Mouse (Mus musculus) heart, postnatal 25 days (tissue): Measurements from ENCODE around the gene Mepce. TPM values are rescaled to one million over a fixed set of nuclear protein-coding genes. Genes with fewer than 3 reads are reported as not detected.
A peak's percentile ranks its signal among the peaks of the same experiment; 100 is the strongest.
"Not testable (repeated sequence)": the region's sequence is repeated elsewhere in the genome, so short reads cannot be mapped to it uniquely, and the experiment has no call there.

Experiments
- DNase-seq: peaks from one replicate; pipeline ENCODE4 v3.0.0; 2022; ENCODE audit warnings: low spot score
- intact Hi-C: fragments of 180-260 bp; cut with DNase I; formaldehyde crosslinking; loops from one replicate; pipeline ENCODE4 v1.15.1; 2025
- total RNA-seq, 2 experiments: library from RNA; stranded (reverse); gene quantifications; 2 replicates each; pipeline ENCODE4 v1.2.3; 2021

The Mepce gene
- total RNA-seq, 2 experiments from 2014 or later = 20.6 to 29.3 TPM

DNA sequence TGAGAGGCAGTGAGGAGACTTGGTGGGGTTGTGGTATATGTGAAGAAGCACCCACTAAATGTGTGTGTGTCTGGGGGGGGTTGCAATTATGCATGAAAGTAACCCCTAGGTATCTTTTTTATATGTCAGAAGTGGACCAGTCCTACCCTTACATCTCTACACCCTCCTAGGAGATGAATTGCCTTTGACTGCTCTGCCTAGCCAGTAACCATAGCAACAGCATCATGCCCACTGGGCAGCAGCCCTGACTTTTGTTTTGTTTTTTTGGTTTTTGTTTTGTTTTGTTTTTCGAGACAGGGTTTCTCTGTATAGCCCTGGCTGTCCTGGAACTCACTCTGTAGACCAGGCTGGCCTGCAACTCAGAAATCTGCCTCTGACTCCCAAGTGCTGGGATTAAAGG, 19.0 kb downstream of the Mepce start:
- intact Hi-C loops = no loop called here
- no peak for DNase-seq

DNA sequence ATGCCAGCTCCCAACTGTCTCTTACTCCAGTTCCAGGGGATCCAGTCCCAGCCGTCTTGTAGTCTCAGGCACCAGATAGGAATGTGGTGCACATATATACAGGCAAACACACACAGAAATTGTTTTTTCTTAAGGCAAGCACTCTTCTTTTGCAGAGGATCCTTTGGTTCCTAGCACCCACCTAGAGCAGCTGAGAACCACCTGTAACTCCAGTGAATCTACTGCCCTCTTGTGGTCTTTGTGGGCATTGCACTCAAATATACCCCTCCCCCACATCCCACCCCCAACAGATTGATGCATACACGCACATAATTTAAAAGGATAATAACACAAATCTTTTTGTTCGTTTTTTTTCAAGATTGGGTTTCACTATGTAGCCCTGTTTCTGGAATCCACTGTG, 21.2 kb downstream of the Mepce start:
- intact Hi-C loops = no loop called here
- no peak for DNase-seq

DNA sequence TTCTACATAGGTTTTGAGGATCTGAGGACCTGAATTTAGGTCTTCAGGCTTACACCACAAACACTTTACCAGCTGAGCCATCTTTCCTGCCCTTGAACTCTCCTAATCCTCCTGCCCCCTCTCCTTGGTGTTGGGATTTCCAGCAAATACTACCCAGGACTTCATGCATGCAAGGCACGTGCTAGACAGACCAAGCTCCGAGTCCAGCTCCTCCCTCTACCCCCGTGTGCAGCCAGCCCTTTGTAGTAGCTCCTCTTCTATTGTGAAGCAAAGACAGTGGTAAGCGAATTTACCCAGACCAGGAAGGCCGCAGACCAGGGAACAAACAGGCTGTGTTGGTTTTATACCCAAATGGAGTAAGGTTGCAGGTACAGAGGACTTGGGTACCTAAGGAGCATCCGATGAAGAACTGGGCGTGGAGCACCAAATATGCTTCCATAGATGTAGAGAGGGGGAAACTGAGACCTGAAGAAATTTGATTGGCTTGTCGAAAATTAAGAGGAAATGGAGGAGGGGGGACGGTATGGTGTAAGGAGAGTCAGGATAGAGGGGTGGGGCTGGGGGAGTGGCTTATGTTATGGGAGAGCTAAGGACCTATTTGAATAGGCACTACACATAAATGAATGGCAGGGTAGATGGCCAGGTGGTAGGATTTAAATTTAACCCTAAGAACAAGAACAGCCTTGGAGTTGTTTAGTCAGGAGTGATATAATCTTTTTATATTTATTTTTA, 22.7 kb downstream of the Mepce start:
- intact Hi-C loops = no loop called here
- no peak for DNase-seq

DNA sequence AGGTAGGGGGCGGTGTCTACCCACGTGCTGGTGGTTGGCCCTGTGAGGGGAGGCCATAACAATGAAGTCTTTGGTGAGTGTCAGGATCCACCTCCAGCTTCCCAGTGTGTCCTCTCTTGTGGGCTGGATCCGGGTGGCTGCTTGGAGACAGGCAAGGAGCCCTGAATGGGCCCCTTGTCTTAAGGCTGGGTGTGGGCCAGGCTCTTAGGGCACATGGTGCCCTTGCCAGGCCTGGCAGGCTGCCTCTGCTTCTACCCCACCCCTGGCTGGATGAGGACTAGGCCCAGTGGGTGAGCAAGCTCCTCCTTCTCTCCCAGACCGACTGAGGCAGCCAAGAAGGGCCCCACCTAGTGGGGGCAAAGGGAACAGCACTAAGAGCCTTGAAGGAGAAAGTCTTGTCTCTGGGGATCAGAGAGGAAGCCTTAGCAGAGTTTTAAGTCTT, 27.5 kb downstream of the Mepce start:
- intact Hi-C loops = loop anchor here (5.0 kb wide), 4 partner anchors 158 to 243 kb away; partner anchors contain the start of genes Epo, Gigyf1, Gnb2 and Mospd3

DNA sequence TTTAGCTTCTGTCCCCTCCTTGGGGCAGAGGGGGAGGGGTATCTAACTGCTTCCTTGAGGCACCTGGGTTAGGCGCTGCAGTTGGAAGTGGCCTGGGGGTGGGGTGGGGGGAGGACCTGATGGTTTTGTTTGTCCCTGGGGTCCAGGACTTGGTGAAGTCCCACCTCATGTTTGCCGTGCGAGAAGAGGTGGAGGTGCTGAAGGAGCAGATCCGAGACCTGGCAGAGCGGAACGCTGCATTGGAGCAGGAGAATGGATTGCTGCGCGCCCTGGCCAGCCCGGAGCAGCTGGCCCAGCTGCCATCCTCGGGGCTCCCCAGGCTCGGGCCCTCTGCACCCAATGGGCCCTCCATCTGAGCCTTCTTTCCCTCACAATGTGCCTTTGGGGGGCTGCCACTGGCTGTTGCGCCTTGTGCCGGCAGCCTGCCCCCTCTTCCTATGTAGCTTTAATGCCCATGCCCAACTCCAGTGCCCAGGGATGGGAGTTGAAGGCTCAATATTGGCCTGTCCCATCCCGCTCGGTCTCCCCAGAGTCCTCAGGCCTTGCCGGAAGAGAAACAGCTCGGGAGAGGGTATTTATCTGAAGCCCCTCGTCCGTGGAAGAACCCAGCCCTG, 28.4 kb downstream of the Mepce start:
- intact Hi-C loops = loop anchor here (5.0 kb wide), 4 partner anchors 157 to 242 kb away; partner anchors contain the start of genes Epo, Gigyf1, Gnb2 and Mospd3
- DNase-seq = no peak

More for the DNA sequence above, 27.5 kb downstream of the Mepce start:
- DNase-seq = peak; percentile 76

DNA sequence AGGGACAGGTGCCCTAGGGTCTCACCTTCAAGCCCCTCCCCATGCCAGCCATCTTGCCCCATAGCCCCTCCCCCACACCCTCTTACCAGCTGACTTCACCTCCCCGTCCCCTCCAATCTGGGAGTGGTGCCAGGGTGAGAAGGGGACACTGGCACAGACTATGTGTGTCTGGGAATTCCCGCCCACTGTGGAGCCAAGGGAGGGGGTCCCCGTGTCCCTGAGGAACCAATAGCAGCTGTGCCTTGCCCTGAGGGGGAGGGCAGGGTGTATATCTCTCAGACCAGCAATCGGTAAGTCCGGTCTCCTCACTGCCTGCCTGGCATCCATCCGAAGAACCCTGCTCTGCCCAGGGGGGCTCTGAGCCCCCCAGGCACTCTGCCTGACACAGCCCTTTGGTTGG, 29.6 kb downstream of the Mepce start:
- DNase-seq = no peak
- intact Hi-C loops = loop anchor here (1.0 to 5.0 kb wide), 5 partner anchors 101 to 241 kb away; partner anchors contain the start of genes Epo, Gigyf1, Gnb2 and Mospd3

DNA sequence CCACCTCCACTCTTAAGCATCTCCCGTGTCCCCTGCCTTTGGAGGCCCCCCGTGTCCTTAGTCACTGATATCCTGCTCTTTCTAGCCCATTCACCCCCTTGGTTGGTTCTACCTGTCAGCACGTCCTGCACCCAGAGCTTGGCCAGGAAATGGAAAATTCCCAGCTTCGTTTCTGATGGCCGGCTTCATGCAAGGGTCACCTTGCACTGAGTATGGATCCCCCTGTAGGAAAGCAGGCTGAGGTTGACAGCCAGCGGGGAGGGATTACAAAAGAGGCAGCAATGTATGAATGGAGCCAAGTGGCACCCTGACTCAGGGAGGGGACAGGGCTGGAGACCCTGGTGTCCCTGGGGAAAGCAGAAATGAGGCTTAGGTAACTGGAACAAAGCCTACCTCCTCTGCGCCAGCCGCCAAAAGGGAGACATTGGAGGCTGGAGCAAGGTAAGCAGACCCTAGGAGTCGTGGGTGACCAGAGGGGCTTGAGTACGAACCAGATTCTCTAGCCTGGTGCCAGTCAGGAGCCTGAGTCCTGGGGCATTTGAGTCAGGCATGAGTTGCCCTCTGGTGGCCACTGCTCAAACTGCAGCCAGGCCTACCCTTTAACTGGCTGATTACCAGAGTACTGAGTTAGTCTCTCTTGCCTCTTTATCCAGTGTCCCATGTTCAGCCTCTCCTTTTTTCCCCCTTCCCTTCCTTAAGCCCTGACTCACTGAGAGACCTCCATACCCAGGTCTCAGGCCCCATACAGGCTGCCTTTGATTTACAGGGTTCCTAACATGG, 30.4 kb downstream of the Mepce start:
- peak; percentile 69 for DNase-seq
- intact Hi-C loops = loop anchor here (1.0 to 5.0 kb wide), 5 partner anchors 100 to 240 kb away; partner anchors contain the start of genes Epo, Gigyf1, Gnb2 and Mospd3

DNA sequence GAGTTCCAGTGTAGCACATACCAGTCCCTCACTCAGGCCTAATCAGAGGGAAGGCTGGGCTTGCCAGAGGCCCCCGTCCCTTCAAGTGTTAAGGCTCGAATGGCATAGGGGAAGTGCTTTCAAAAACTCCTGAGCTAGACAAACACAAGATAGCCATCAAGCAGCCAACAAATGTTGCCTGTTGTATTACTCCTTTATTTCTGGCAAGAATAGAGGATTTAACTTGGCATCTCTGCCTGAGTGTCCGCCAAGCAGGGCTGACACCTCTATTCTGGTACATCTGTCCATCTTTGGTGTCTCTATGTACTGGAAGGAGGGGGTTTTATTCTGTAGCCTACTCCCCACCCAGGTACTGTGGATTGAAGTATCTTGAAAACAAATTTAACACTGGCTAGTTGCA, 31.3 kb downstream of the Mepce start:
- no peak for DNase-seq
- intact Hi-C loops = loop anchor here (5.0 kb wide), 4 partner anchors 154 to 239 kb away; partner anchors contain the start of genes Epo, Gigyf1, Gnb2 and Mospd3

DNA sequence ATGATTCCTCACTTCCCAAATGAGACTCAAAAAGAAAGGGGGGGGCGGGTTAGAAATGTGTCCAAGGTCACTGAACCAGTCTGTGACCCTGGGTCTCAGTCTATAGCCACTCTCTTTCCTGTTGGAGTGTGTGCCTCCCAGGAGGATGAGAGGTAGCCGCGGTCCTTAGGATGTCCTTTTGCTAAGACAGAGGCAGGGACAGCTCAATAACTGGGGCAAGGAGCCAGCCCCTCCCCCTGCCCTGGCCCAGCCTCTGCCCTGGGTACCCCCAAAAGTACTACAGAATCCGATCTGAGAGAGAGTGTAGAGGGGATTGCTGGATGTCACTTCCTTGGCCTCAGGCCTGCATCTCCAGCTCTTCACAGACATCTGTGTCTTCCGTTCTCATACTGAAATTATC, 32.0 kb downstream of the Mepce start:
- intact Hi-C loops = loop anchor here (5.0 kb wide), 4 partner anchors 153 to 238 kb away; partner anchors contain the start of genes Epo, Gigyf1, Gnb2 and Mospd3

DNA sequence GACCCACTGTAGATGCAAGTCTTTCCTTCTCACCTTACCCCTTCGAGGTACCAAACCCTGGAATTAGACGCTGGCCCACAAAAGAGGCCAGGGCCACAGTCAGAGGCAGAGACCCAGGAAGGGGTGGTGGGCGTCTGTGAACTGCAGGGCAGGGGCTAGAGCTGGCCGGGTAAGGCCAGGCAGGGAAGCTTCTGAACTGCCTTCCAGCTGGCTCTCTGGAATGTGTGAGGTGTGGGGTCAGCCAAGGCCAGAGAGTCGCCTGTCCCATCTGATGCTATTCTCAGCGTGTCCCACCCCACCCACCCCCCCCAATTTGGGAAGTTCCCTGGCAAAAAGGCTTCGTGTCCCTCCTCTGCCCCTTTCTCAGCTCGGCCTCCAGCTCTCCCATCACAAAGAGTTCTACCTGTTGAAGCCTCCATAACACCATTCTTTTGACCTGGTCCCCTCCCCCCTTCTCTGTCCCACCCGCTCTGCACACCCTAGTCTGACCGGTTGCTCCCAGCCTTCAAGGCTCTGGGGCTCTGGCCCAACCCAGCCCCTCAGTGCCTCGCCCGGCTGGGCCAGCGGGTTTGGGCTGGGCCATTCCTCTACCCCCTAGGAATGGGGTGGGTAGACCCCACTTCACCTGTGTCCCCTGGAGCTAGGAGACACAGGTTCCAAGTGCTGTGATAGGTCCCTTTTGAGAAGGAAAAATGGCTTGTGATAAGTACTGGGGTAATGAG, 34.2 kb downstream of the Mepce start:
- intact Hi-C loops = no loop called here
- no peak for DNase-seq

More for the DNA sequence above, 32.0 kb downstream of the Mepce start:
- no peak for DNase-seq

DNA sequence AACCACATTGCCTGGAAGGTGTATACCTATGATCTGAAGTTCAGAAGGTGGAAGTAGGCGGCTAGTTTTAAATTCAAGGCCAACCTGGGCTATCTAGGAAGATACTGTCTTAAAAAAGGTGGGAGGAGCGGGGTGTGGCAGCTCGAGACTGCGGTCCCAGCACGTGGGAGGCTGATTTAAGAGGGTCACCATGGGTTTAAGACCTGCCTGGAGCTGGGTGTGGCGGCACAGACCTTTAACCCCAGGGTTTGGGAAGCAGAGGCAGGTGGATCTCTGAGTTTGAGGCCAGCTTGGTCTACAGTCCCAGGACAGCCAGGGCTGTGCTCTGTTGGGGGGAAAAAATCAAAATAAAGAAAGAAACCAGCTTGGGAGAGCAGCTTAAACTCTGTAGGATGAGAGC, 35.5 kb downstream of the Mepce start:
- intact Hi-C loops = no loop called here

DNA sequence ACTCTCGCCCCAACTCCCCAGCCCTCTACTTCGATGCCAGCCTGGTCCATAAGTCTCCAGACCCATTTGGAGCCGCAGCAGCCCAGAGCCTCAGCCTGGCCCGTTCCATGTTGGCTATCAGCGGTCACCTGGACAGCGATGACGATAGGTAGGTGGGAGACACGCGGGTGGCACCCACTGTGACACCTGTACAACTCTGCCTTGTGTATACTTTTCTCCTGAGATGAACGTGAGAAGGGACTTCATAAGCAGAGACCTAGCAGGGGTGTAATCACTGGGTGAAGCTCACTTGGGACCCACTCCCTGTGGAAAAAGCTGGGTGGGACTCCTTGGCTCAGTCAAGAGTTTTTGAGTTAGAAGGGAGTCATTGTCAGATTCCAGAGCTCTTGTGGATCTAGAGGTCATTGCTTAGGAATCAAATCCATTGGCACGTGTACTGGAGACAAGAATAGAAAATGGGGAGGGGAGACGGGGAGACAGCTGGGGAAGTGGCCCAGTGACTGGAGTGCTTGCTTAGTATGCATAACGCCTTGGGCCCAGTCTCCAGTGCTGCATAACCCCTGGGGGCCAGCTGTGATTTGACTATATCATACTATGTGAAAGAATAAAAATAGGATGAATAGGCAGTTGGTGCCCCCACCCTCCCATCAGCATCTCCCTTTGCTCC, 36.1 kb downstream of the Mepce start:
- intact Hi-C loops = no loop called here
- no peak for DNase-seq

More for the DNA sequence above, 35.5 kb downstream of the Mepce start:
- DNase-seq = no peak

DNA sequence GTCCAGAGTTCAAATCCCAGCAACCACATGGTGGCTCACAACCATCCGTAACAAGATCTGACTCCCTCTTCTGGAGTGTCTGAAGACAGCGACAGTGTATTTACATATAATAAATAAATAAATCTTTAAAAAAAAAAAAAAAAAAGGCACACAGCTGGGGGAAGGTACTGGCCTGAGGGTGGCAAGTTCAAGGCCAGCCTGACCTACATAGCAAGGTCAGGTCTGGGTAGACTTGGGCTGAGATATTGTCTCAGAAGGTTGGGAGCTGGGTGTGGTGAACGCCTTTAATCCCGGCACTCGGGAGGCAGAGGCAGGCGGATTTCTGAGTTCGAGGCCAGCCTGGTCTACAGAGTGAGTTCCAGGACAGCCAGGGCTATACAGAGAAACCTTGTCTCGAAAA, 37.2 kb downstream of the Mepce start:
- DNase-seq, intact Hi-C loops: not testable (repeated sequence)

DNA sequence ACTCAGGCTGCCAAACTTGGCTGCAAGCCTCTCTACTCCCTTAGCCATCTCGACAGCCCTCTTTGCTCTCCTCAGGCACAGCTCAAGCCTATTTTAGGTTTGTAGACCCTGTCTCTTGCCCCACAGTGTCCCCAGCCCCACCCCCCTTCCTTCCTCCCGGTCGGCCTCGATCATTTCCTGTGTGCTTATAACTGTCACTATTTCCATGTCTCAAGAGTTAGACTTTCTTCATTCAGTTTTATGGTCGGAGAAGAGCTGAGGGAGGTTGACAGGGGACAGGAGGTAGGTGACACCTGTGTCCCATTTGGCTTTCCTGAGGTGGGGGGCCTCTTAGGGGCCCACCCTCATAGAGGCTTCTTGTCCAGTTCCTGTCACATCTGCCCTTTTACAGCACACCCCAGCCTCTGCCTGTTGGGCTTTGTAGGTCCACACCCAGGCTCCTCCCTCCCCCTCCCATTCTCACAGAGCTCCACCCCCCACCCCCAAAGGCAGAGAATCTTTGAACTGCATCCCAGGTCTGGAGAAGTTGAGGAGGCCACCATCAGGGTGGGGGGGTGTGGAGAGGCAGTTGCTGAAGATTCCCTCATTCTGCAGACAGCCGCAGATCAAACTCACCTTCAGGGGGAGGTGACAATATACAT, 38.1 kb downstream of the Mepce start:
- intact Hi-C loops = no loop called here
- no peak for DNase-seq

DNA sequence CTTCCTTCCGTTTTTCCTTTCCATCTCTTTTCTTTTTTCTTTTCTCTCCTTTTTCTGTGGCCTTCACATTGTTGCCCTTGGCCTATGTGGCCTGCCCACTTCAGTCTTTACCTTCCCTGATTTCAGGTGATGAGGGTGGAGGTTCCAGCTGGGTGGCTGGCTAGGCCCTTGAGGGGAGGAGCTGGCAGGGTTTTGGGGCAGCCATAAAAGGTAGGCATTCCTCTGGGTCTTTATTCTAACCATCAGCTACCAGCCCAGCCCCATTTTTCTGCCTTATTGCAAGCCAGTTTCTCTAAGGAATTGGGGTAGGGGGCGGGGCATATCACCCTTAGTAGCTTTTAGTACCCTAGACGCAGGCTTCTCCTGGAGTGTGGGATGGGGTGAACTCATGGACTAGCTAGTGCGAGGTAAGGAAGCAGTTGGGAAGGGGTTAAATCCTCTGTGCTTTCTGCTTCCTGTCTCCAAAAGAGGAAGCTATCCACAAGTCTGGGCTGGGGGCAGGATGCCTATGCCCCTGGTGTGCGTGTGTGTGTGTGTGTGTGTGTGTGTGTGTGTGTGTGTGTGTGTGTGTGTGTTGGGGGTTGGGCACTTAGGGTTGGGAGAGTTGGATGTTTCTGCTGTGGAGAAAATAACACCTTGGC, 39.2 kb downstream of the Mepce start:
- DNase-seq = no peak

DNA sequence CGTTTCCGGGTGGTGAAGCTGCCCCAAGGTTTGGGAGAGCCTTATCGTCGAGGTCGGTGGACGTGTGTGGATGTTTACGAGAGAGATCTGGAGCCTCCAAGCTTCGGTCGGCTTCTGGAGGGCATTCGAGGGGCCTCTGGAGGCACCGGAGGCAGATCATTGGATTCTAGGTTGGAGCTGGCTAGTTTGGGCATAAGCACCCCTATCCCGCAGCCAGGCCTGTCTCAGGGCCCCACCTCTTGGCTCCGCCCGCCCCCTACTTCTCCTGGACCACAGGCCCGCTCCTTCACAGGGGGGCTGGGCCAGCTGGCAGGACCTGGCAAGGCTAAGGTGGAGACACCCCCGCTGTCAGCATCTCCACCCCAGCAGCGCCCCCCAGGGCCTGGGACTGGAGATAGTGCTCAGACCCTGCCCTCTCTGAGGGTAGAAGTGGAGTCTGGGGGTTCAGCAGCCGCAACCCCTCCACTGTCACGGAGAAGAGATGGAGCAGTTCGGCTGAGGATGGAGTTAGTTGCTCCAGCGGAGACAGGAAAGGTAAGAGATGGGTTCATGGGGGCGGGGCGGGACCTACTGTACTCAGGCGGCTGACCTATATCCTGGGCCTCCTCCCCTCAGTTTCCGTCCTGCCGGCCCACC, 40.0 kb downstream of the Mepce start:
- intact Hi-C loops = no loop called here
- peak; percentile 51 for DNase-seq

More for the DNA sequence above, 39.2 kb downstream of the Mepce start:
- intact Hi-C loops = no loop called here

DNA sequence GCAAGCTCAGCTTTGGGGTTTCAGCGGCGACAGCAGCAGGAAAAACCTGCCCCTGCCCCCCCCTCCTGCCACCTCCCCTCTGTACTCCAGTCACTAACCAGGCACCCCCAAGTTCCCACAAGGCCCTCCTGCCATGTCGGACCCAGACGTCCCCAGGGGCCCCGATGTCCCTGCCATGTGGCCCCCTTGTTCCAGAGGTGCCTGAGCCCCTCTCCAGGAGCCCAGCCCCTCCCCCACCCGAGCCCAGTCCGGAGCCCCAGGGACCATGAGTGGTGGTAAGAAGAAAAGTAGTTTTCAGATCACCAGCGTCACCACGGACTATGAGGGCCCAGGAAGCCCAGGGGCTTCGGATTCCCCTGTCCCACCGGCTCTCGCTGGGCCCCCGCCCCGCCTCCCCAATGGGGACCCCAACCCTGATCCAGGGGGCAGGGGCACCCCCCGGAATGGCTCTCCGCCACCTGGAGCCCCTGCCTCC, 40.6 kb downstream of the Mepce start:
- no peak for DNase-seq
- intact Hi-C loops = no loop called here
